Mouse (Mus musculus): ENCODE results near the gene Rasl10b. TPM values are rescaled to one million over a fixed set of nuclear protein-coding genes. Genes with fewer than 3 reads are reported as not detected.

Gene Rasl10b
- polyA plus RNA-seq, 1 experiment from 2014 or later, result 2.4 TPM

GRCm38 (mm10) chr11:83451281-83451680, 42.3 kb downstream of the Rasl10b start:
- no peak for ATAC-seq (ENCODE audit: insufficient read depth, low FRiP score, low read depth)
- H3K27me3 ChIP-seq (replicated peaks), result 0 out of 2 replicates have a peak, but pooled peaks cover 4% of the 10 kb centered on the region

GRCm38 (mm10) chr11:83454548-83454947, 45.6 kb downstream of the Rasl10b start:
- peak overlapping the region; percentile 74 for H3K27ac ChIP-seq
- H3K9me3 ChIP-seq, result no peaks in the 10 kb centered on the region
- no peak overlapping the region for H3K9ac ChIP-seq
- H3K27me3 ChIP-seq (replicated peaks), result no peaks in the 10 kb centered on the region
- 9% methylated on average over 4 of the region's 4 CpGs for WGBS
- H3K36me3 ChIP-seq, result no peaks in the 10 kb centered on the region
- no peak overlapping the region for H3K4me2 ChIP-seq
- ATAC-seq (ENCODE audit: insufficient read depth, low FRiP score, low read depth), result peak; percentile 56; the same call in 1 of the 2 replicates
- H3K4me3 ChIP-seq (replicated peaks), result no peak overlapping the region
- peaks cover 14% of the 10 kb centered on the region; the same call in 1 of the 2 replicates for H3K4me1 ChIP-seq

More at GRCm38 (mm10) chr11:83451281-83451680, 42.3 kb downstream of the Rasl10b start:
- H3K36me3 ChIP-seq, result no peaks in the 10 kb centered on the region
- 84% methylated on average over 10 of the region's 10 CpGs for WGBS
- H3K4me3 ChIP-seq (replicated peaks), result no peak overlapping the region
- H3K27ac ChIP-seq, result no peak overlapping the region
- no peaks in the 10 kb centered on the region for H3K9me3 ChIP-seq
- no peak overlapping the region for H3K9ac ChIP-seq
- no peak overlapping the region for H3K4me2 ChIP-seq
- H3K4me1 ChIP-seq, result peaks cover 24% of the 10 kb centered on the region

- H3K36me3 ChIP-seq, result no peaks in the 10 kb centered on the region
- H3K9me3 ChIP-seq, result no peaks in the 10 kb centered on the region
- no peak overlapping the region for H3K9ac ChIP-seq
- peak overlapping the region; percentile 74 for H3K27ac ChIP-seq
- WGBS, result 62% methylated on average over 3 of the region's 3 CpGs
- peaks cover 14% of the 10 kb centered on the region; the same call in 1 of the 2 replicates for H3K4me1 ChIP-seq
- no peak for ATAC-seq (ENCODE audit: insufficient read depth, low FRiP score, low read depth)
- H3K4me2 ChIP-seq, result no peak overlapping the region
- H3K27me3 ChIP-seq (replicated peaks), result no peaks in the 10 kb centered on the region
- H3K4me3 ChIP-seq (replicated peaks), result no peak overlapping the region
These were observed 46.7 kb downstream of the Rasl10b start for GRCm38 (mm10) chr11:83455608-83456007.

- no peak overlapping the region for H3K4me2 ChIP-seq
- WGBS, result 52% methylated on average over 7 of the region's 7 CpGs
- H3K27ac ChIP-seq, result peak overlapping the region; percentile 63; the same call in 1 of the 2 replicates
- no peaks in the 10 kb centered on the region for H3K36me3 ChIP-seq
- H3K27me3 ChIP-seq (replicated peaks), result no peaks in the 10 kb centered on the region
- H3K9ac ChIP-seq, result no peak overlapping the region
- no peaks in the 10 kb centered on the region for H3K9me3 ChIP-seq
- peaks cover 14% of the 10 kb centered on the region; the same call in 1 of the 2 replicates for H3K4me1 ChIP-seq
- no peak for ATAC-seq (ENCODE audit: insufficient read depth, low FRiP score, low read depth)
- H3K4me3 ChIP-seq (replicated peaks), result no peak overlapping the region
These were observed 48.3 kb downstream of the Rasl10b start for GRCm38 (mm10) chr11:83457257-83457656.

GRCm38 (mm10) chr11:83457912-83458601, 49.1 kb downstream of the Rasl10b start:
- 44% methylated on average over 9 of the region's 9 CpGs for WGBS
- H3K4me2 ChIP-seq, result no peak overlapping the region
- H3K4me1 ChIP-seq, result peaks cover 14% of the 10 kb centered on the region; the same call in 1 of the 2 replicates
- H3K9me3 ChIP-seq, result no peaks in the 10 kb centered on the region
- H3K4me3 ChIP-seq (replicated peaks), result no peak overlapping the region
- no peak for ATAC-seq (ENCODE audit: insufficient read depth, low FRiP score, low read depth)
- peak overlapping the region; percentile 63 for H3K27ac ChIP-seq
- H3K9ac ChIP-seq, result no peak overlapping the region
- no peaks in the 10 kb centered on the region for H3K36me3 ChIP-seq
- H3K27me3 ChIP-seq (replicated peaks), result 0 out of 2 replicates have a peak, but pooled peaks cover 3% of the 10 kb centered on the region

- Histone ChIP-seq H3K4me3 (replicated peaks) (peak overlapping the region; percentile 12; the same call in 1 of the 2 replicates), H3K27me3 (replicated peaks) (peaks cover 14% of the 10 kb centered on the region), H3K4me2 (0 out of 2 replicates have a peak overlapping the region, but pooled peaks have one; percentile 3), H3K27ac (no peak overlapping the region), H3K4me1 (peaks cover 9% of the 10 kb centered on the region; the same call in 1 of the 2 replicates), H3K9ac (no peak overlapping the region), H3K9me3 (no peaks in the 10 kb centered on the region), H3K36me3 (no peaks in the 10 kb centered on the region)
- ATAC-seq (ENCODE audit: insufficient read depth, low FRiP score, low read depth), result no peak
- 73% methylated on average over 10 of the region's 10 CpGs for WGBS
These were observed 52.6 kb downstream of the Rasl10b start for GRCm38 (mm10) chr11:83461462-83462027.

- H3K27ac ChIP-seq, result no peak within 1 kb of the TSS
- no peaks in the 10 kb centered on the region for H3K36me3 ChIP-seq
- peak; percentile 70; the same call in 1 of the 2 replicates for ATAC-seq (ENCODE audit: insufficient read depth, low FRiP score, low read depth)
- H3K4me3 ChIP-seq (replicated peaks), result peak within 1 kb of the TSS; percentile 61
- no peaks in the 10 kb centered on the region for H3K4me1 ChIP-seq
- peak within 1 kb of the TSS; percentile 96 for H3K4me2 ChIP-seq
- peaks cover 14% of the 10 kb centered on the region for H3K27me3 ChIP-seq (replicated peaks)
- peak within 1 kb of the TSS; percentile 51 for H3K9ac ChIP-seq
- under 1% methylated on average over 39 of the region's 42 CpGs for WGBS
- no peaks in the 10 kb centered on the region for H3K9me3 ChIP-seq
These were observed 53.8 kb downstream of the Rasl10b start, which contains the start of gene Mmp28 for GRCm38 (mm10) chr11:83462711-83463244. Gene Mmp28 (minus strand): TSS chr11:83463071.

GRCm38 (mm10) chr11:83465976-83466375, 57.0 kb downstream of the Rasl10b start:
- H3K9ac ChIP-seq, result no peak overlapping the region
- no peaks in the 10 kb centered on the region for H3K4me1 ChIP-seq
- H3K27ac ChIP-seq, result no peak overlapping the region
- no peak for ATAC-seq (ENCODE audit: insufficient read depth, low FRiP score, low read depth)
- H3K27me3 ChIP-seq (replicated peaks), result peaks cover 14% of the 10 kb centered on the region
- WGBS, result 26% methylated on average over 2 of the region's 2 CpGs
- no peaks in the 10 kb centered on the region for H3K9me3 ChIP-seq
- no peak overlapping the region for H3K4me3 ChIP-seq (replicated peaks)
- H3K4me2 ChIP-seq, result no peak overlapping the region
- H3K36me3 ChIP-seq, result no peaks in the 10 kb centered on the region

- 55% methylated on average over 11 of the region's 11 CpGs for WGBS
- ATAC-seq (ENCODE audit: insufficient read depth, low FRiP score, low read depth), result peak; percentile 40; the same call in 1 of the 2 replicates
- Histone ChIP-seq H3K9me3 (no peaks in the 10 kb centered on the region), H3K36me3 (no peaks in the 10 kb centered on the region), H3K9ac (no peak overlapping the region), H3K4me3 (replicated peaks) (no peak overlapping the region), H3K27me3 (replicated peaks) (peaks cover 14% of the 10 kb centered on the region), H3K4me1 (peaks cover 3% of the 10 kb centered on the region), H3K4me2 (no peak overlapping the region), H3K27ac (no peak overlapping the region)
These were observed 58.2 kb downstream of the Rasl10b start for GRCm38 (mm10) chr11:83467120-83467652.

GRCm38 (mm10) chr11:83468765-83469164, 59.8 kb downstream of the Rasl10b start:
- Histone ChIP-seq H3K9me3 (no peaks in the 10 kb centered on the region), H3K27ac (no peak overlapping the region), H3K4me2 (no peak overlapping the region), H3K4me1 (peaks cover 5% of the 10 kb centered on the region), H3K27me3 (replicated peaks) (peaks cover 8% of the 10 kb centered on the region; the same call in 1 of the 2 replicates), H3K4me3 (replicated peaks) (no peak overlapping the region), H3K9ac (no peak overlapping the region), H3K36me3 (no peaks in the 10 kb centered on the region)
- ATAC-seq (ENCODE audit: insufficient read depth, low FRiP score, low read depth), result no peak
- WGBS, result 97% methylated on average over 3 of the region's 3 CpGs

All from stomach, embryonic 15.5 days (tissue).